Mouse (Mus musculus) heart, embryonic 15.5 days (tissue): Measurements from ENCODE around the gene Dhx37. TPM values are rescaled to one million over a fixed set of nuclear protein-coding genes. Genes with fewer than 3 reads are reported as not detected.

Source experiments
- ATAC-seq: fragments of 200-750 bp; cut with Nextera tagmentation; replicated peaks from 2 replicates; pipeline ENCODE4 v1.8.0; 2017; ENCODE audit warnings: low read depth, moderate TSS enrichment; ENCODE audit not compliant: insufficient number of reproducible peaks, insufficient read depth, low FRiP score
- H3K27ac ChIP-seq: fragments of 300-500 bp; sonication (generic); 2 replicates; pipeline ENCODE4 v1.5.1; 2015; ENCODE audit warnings: mild to moderate bottlenecking, inconsistent platforms
- H3K27me3 ChIP-seq: fragments of 300-500 bp; sonication (generic); 2 replicates; pipeline ENCODE4 v1.6.1; 2015; ENCODE audit warnings: inconsistent platforms
- H3K36me3 ChIP-seq: fragments of 300-500 bp; sonication (generic); 2 replicates; pipeline ENCODE4 v1.6.1; 2015; ENCODE audit warnings: mild to moderate bottlenecking, inconsistent platforms
- H3K4me1 ChIP-seq: fragments of 300-500 bp; sonication (generic); replicated peaks from 2 replicates; pipeline ENCODE4 v1.6.1; 2015; ENCODE audit warnings: inconsistent platforms
- H3K4me2 ChIP-seq: fragments of 300-500 bp; sonication (generic); 2 replicates; pipeline ENCODE4 v1.6.1; 2015; ENCODE audit warnings: inconsistent platforms, mild to moderate bottlenecking, moderate library complexity
- H3K4me3 ChIP-seq: fragments of 300-500 bp; sonication (generic); 2 replicates; pipeline ENCODE4 v1.5.1; 2015; ENCODE audit warnings: mild to moderate bottlenecking, inconsistent platforms
- H3K9ac ChIP-seq: fragments of 300-500 bp; sonication (generic); 2 replicates; pipeline ENCODE4 v1.6.1; 2015; ENCODE audit warnings: mild to moderate bottlenecking, inconsistent platforms
- H3K9me3 ChIP-seq: fragments of 300-500 bp; sonication (generic); replicated peaks from 2 replicates; pipeline ENCODE4 v1.6.1; 2016; ENCODE audit warnings: inconsistent platforms
- WGBS: fragments of 180-500 bp; shearing (Covaris S2); methylation state at CpG from one replicate; pipeline ENCODE4 v1.1.7; 2015; ENCODE audit warnings: mixed read lengths; 5-methylcytosine and 5-hydroxymethylcytosine counted together
- polyA plus RNA-seq: library from polyadenylated mRNA; unstranded; fragments of >200 nt; fragmentation: Nextera tagmentation; extraction: Ambion mirVana; gene quantifications from 2 replicates; pipeline ENCODE4 v1.2.1, GENCODE M21; 2015

The Dhx37 gene
- polyA plus RNA-seq, 1 experiment from 2014 or later, result 7.0 TPM

DNA sequence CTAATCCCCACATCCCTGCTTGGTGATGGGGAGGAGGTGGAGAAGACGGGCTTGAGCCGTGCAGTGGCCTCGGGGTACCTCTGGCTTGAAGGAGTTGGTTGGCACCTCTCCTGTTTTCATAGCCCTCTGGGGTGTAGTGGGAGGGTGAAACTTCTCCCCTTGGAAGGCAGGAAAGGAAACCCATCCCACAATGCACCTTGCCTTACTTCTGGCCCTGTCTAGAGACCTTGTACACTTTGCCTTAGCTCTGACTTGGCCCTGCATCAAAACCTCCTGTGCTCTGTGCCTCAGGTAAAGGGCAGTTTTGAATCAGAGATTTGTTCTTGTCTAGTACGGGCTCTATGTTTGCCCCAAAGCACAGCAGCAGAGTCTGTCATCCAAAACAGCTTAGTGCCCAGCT, 36.8 kb upstream of the Dhx37 start:
- 89% methylated on average over 4 of the region's 4 CpGs for WGBS
- Histone ChIP-seq H3K27me3 (no peaks in the 10 kb centered on the region), H3K4me1 (no peaks in the 10 kb centered on the region; the same call in 1 of the 2 replicates), H3K36me3 (no peaks in the 10 kb centered on the region), H3K27ac (no peak overlapping the region), H3K4me2 (no peak overlapping the region), H3K4me3 (no peak overlapping the region), H3K9me3 (no peaks in the 10 kb centered on the region), H3K9ac (no peak overlapping the region)
- ATAC-seq, result no peak

DNA sequence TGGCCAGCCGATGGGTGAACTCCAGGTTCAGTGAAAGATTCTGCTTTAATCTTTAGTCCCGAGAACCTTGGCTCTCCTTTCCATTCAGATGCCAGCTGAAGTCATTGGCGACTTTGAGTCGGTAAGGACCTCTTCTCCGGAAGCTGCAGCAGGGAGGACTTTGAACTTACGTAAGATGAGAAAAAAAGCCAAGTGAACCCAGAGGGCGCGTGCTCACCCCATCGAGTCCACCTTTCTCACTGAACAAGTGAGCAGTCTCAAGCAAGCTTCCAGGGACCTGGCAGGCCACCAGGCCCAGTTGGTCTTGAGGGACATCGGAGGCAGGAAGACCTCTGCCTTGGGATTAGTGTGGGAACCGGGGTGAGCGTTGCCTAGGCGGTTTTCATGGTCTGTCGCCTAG, 33.3 kb upstream of the Dhx37 start:
- no peaks in the 10 kb centered on the region for H3K27me3 ChIP-seq
- WGBS, result 81% methylated on average over 14 of the region's 14 CpGs
- H3K27ac ChIP-seq, result no peak overlapping the region
- no peak for ATAC-seq
- H3K36me3 ChIP-seq, result no peaks in the 10 kb centered on the region
- no peak overlapping the region for H3K9ac ChIP-seq
- peaks cover 5% of the 10 kb centered on the region for H3K4me1 ChIP-seq
- no peaks in the 10 kb centered on the region for H3K9me3 ChIP-seq
- no peak overlapping the region for H3K4me2 ChIP-seq
- H3K4me3 ChIP-seq, result no peak overlapping the region

DNA sequence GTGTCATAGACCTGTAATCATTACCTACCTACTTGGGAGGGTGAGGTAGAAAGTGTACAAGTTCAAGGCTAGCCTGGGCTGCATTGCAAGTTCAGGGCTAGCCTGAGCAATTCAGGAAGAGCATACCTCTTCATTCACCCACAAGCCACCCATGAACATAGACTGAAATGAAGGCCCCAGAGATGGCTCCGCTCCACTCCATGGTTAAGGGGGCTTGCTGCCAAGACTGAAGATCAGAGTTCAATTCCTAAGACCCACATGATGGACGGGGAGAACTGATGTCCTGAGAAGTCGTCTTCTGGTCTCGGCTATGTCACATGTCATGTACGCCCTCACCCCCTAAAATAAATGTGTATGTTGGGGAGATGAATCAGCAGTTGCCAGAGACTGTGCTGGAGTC, 32.6 kb upstream of the Dhx37 start:
- H3K4me2 ChIP-seq, result no peak overlapping the region
- no peak for ATAC-seq
- WGBS, result 85% methylated on average over 5 of the region's 5 CpGs
- no peak overlapping the region for H3K9ac ChIP-seq
- H3K27ac ChIP-seq, result no peak overlapping the region
- no peaks in the 10 kb centered on the region for H3K9me3 ChIP-seq
- H3K27me3 ChIP-seq, result no peaks in the 10 kb centered on the region
- H3K4me1 ChIP-seq, result peaks cover 10% of the 10 kb centered on the region
- H3K4me3 ChIP-seq, result no peak overlapping the region
- H3K36me3 ChIP-seq, result no peaks in the 10 kb centered on the region

DNA sequence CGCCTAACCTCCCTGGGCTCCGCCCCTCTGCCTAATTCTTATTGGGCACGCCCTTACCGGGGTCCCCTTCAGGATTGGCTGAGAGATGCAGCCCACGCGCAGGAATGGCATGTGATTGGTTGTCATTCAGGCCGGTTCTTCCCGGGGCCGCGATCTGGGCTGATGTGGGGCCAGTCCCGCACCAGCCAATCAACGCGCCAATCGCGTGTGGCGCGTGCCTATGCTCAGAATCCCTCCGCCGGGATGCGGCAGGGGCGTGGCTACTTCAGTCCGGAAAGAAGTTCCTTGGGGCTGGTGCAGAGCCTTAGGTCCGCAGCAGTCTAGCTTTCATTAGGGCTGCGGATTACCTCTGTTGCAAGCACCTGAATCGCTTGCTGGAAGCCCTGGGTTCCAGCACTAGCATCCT, 31.8 kb upstream of the Dhx37 start:
- Histone ChIP-seq H3K9ac (no peak overlapping the region), H3K4me3 (peak overlapping the region; percentile 43), H3K9me3 (no peaks in the 10 kb centered on the region), H3K27ac (no peak overlapping the region; the same call in 1 of the 2 replicates), H3K27me3 (no peaks in the 10 kb centered on the region), H3K4me1 (peaks cover 10% of the 10 kb centered on the region), H3K36me3 (no peaks in the 10 kb centered on the region), H3K4me2 (peak overlapping the region; percentile 68)
- WGBS, result under 1% methylated on average over 25 of the region's 25 CpGs
- ATAC-seq, result peak; percentile 98

DNA sequence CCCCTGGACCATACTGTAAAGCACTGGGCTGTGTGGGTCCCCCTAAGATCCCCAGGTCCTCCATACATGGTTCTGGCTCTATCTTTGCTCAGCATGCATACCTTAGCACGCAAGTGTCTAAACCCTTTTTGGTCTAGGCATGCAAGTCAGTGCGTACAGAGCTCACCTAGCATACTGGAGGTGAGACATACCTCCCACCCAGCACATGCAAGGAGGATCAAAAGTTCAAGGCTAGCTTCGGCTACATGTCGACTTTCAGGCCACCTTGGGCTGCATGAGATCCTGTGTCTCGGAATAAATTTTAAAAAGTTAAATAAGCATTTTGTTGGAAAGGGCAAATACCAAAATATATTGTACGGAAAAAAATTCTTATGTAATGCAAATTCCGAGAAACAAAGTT, 31.3 kb upstream of the Dhx37 start:
- no peaks in the 10 kb centered on the region for H3K27me3 ChIP-seq
- H3K36me3 ChIP-seq, result no peaks in the 10 kb centered on the region
- H3K27ac ChIP-seq, result peak overlapping the region; percentile 17; the same call in 1 of the 2 replicates
- no peak overlapping the region for H3K9ac ChIP-seq
- 35% methylated on average over 7 of the region's 7 CpGs for WGBS
- ATAC-seq, result no peak
- peaks cover 10% of the 10 kb centered on the region for H3K4me1 ChIP-seq
- no peaks in the 10 kb centered on the region for H3K9me3 ChIP-seq
- peak overlapping the region; percentile 68 for H3K4me2 ChIP-seq
- peak overlapping the region; percentile 43 for H3K4me3 ChIP-seq

DNA sequence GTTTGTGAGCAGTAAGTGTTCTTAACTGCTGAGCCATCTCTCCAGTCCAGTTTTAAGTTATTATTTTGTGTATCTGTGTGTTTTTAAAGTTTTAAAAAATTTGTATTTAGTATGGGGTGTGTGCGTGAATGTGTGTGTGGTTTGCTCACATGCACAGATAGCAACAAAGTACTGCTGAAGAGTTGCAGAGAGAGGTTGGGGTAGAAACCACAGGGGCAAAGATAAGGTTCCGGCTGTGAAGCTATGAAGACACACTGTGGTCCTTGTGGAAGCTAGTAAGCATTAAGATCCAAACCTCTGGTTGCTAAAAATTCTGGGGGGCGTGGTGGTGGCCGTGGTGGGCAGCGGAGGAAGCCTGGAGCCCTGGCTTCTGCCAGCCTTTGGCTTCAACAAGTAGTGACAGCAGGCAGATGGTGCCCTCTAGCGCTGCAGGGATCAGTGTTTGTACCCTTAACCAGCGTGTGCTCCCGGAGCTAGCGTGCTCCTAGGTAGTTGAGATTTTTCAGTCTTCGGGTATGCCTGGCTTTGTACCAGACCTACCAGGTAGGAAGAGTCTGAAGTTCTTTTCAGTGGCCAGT, 28.0 kb upstream of the Dhx37 start:
- 33% methylated on average over 10 of the region's 10 CpGs for WGBS
- 0 out of 2 replicates have a peak overlapping the region, but pooled peaks have one; percentile 0 for H3K9ac ChIP-seq
- peak overlapping the region; percentile 6; the same call in 1 of the 2 replicates for H3K4me2 ChIP-seq

DNA sequence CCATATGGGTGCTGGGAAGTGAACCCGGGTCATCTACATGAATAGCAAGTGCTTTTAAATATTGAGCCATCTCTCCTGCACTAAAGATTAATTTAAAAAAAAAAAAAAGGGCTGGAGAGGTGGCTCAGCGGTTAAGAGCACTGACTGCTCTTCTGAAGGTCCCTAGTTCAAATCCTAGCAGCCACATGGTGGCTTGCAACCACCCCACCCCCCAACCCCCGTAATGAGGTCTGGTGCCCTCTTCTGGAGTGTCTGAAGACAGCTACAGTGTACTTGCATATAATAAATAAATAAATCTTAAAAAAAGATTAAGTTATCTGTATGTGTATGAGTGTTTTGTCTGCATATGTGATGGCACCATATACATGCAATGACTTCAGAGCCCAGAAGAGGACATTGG, 26.7 kb upstream of the Dhx37 start:
- H3K27ac ChIP-seq, result no peak overlapping the region
- H3K9me3 ChIP-seq, result no peaks in the 10 kb centered on the region
- no peak overlapping the region for H3K4me2 ChIP-seq
- no peak for ATAC-seq
- H3K9ac ChIP-seq, result no peak overlapping the region
- WGBS, result 79% methylated on average over 3 of the region's 3 CpGs
- H3K36me3 ChIP-seq, result peaks cover 8% of the 10 kb centered on the region; the same call in 1 of the 2 replicates
- peaks cover 10% of the 10 kb centered on the region for H3K4me1 ChIP-seq
- H3K27me3 ChIP-seq, result no peaks in the 10 kb centered on the region
- H3K4me3 ChIP-seq, result no peak overlapping the region

More for the DNA sequence above, 28.0 kb upstream of the Dhx37 start:
- H3K9me3 ChIP-seq, result no peaks in the 10 kb centered on the region
- H3K27me3 ChIP-seq, result no peaks in the 10 kb centered on the region
- H3K27ac ChIP-seq, result no peak overlapping the region
- peaks cover 10% of the 10 kb centered on the region for H3K4me1 ChIP-seq
- H3K36me3 ChIP-seq, result no peaks in the 10 kb centered on the region
- H3K4me3 ChIP-seq, result no peak overlapping the region
- ATAC-seq, result no peak

DNA sequence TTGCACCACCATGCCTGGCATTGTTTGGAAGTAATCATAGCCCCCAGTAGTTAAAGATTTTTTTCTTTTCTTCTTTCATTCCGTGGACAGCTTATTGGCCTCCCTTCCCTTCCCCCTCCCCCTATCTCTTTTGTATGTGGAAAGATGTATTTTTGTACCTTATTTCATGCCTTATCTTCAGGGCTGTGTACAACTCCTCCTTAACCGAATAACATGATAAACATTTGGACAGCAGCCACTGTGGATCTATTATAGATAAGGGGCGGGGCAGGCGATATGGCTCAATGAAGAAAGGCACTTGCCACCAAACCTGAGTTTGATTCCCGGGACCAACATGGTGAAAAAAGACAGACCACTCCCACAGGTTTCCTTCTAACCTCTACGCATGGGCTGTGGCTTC, 23.6 kb upstream of the Dhx37 start:
- Histone ChIP-seq H3K9ac (no peak overlapping the region), H3K27ac (no peak overlapping the region), H3K4me3 (no peak overlapping the region), H3K27me3 (no peaks in the 10 kb centered on the region), H3K4me1 (0 out of 2 replicates have a peak, but pooled peaks cover 5% of the 10 kb centered on the region), H3K36me3 (peaks cover 24% of the 10 kb centered on the region; the same call in 1 of the 2 replicates), H3K9me3 (no peaks in the 10 kb centered on the region), H3K4me2 (no peak overlapping the region)
- no peak for ATAC-seq
- WGBS, result 79% methylated on average over 6 of the region's 6 CpGs

DNA sequence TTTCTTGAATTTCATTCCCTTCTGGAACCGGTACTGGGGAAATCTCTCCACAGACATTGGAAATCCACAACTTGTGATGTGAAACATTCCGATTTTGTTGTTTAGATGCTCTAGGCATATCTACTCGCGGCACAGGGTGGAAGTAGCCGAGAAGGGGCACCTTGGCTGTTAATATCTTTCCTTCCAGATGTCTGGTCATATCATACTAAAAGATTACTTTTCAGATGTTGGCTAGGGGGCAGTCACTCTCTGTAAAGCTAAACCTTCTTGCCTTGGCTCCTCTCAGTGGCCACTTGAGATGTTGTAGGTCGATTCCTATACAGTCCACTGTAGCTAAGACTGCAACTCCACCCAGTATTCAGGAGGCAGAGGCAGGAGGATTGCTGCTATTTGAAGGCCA, 22.2 kb upstream of the Dhx37 start:
- no peaks in the 10 kb centered on the region for H3K9me3 ChIP-seq
- H3K4me3 ChIP-seq, result no peak overlapping the region
- no peak overlapping the region for H3K4me2 ChIP-seq
- no peak overlapping the region for H3K27ac ChIP-seq
- no peaks in the 10 kb centered on the region for H3K27me3 ChIP-seq
- ATAC-seq, result no peak
- H3K9ac ChIP-seq, result no peak overlapping the region
- WGBS, result 85% methylated on average over 6 of the region's 6 CpGs
- peaks cover 24% of the 10 kb centered on the region; the same call in 1 of the 2 replicates for H3K36me3 ChIP-seq
- no peaks in the 10 kb centered on the region for H3K4me1 ChIP-seq

DNA sequence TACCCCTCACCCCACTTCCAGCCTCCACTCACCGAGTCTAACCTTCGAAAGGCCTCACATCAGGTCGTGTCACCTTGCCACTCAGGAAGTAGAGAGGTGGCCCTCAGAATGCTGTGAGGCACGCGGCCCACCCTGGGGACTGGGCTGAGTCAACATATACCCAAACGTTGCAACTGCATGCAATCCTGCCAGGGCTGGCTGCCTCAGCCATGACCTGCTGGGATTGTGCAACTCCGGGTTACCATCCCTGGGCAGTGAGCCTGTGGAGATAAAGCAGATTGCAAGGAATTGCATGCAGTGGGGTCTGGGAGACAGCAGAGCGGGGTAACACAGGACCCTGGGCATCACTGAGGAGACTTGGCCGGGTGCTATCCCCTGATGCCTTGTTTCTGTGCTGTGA, 18.7 kb upstream of the Dhx37 start:
- Histone ChIP-seq H3K9ac (no peak overlapping the region), H3K9me3 (no peaks in the 10 kb centered on the region), H3K4me2 (no peak overlapping the region), H3K4me3 (no peak overlapping the region), H3K36me3 (peaks cover 24% of the 10 kb centered on the region; the same call in 1 of the 2 replicates), H3K27ac (no peak overlapping the region), H3K4me1 (peaks cover 15% of the 10 kb centered on the region), H3K27me3 (no peaks in the 10 kb centered on the region)
- no peak for ATAC-seq
- 92% methylated on average over 9 of the region's 9 CpGs for WGBS

DNA sequence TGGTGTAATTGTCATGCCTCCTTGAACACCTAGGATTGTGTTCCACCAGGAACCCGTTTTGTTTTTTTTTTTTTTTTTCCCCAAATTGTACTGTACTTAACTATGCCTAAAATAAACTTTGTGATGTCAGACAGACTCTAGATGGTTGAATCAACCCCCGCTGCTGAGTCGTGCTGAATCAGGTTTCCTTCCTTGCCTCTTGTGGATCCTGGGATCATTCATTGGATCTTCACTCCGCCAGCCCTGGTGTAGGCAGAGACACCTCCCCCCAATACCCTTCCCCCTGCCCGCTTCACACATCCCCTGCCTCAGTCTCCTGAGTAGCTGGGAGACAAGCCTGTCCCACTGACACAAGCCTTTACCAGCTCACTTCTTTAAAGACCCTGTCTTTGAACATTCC, 15.4 kb upstream of the Dhx37 start:
- ATAC-seq, result no peak
- Histone ChIP-seq H3K4me3 (no peak overlapping the region), H3K36me3 (0 out of 2 replicates have a peak, but pooled peaks cover 9% of the 10 kb centered on the region), H3K4me2 (no peak overlapping the region), H3K27me3 (no peaks in the 10 kb centered on the region), H3K9me3 (no peaks in the 10 kb centered on the region), H3K9ac (no peak overlapping the region), H3K4me1 (peaks cover 15% of the 10 kb centered on the region), H3K27ac (no peak overlapping the region)
- WGBS, result 55% methylated on average over 5 of the region's 5 CpGs

DNA sequence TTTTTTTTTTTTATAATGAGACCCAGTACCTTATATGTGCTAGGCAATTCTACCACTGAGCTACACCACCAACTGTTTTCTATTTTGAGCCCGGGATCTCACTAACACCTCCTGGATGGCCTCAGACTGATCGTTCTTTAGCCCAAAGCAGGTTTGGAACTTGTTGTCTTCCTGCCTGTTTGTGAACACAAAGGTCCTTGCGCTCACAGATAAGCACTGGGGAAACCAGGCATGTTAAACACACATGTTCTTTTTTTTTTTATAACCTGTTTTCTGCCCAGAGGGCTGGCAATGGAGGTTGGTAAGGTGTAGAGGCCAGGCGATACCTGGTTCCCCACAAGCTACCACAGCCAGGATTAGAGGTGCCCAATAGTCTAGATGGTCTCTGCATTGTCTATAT, 14.7 kb upstream of the Dhx37 start:
- no peaks in the 10 kb centered on the region for H3K9me3 ChIP-seq
- H3K4me1 ChIP-seq, result peaks cover 15% of the 10 kb centered on the region
- H3K4me2 ChIP-seq, result no peak overlapping the region
- H3K4me3 ChIP-seq, result no peak overlapping the region
- no peaks in the 10 kb centered on the region for H3K27me3 ChIP-seq
- H3K27ac ChIP-seq, result no peak overlapping the region
- 0 out of 2 replicates have a peak, but pooled peaks cover 5% of the 10 kb centered on the region for H3K36me3 ChIP-seq
- 73% methylated on average over 4 of the region's 4 CpGs for WGBS
- H3K9ac ChIP-seq, result no peak overlapping the region
- no peak for ATAC-seq
